Mouse (Mus musculus) layer of hippocampus, postnatal 36 days (tissue): ENCODE results near the gene Duox1. TPM values are rescaled to one million over a fixed set of nuclear protein-coding genes. Genes with fewer than 3 reads are reported as not detected.

Experiments used
- DNase-seq, 2 experiments: peaks; one replicate each; pipeline ENCODE4 v3.0.0; 2022
- total RNA-seq, 2 experiments: library from RNA; stranded (reverse); gene quantifications; 2 replicates each; pipeline ENCODE4 v1.2.3; 2021

The Duox1 gene
- total RNA-seq, result not detected

DNA sequence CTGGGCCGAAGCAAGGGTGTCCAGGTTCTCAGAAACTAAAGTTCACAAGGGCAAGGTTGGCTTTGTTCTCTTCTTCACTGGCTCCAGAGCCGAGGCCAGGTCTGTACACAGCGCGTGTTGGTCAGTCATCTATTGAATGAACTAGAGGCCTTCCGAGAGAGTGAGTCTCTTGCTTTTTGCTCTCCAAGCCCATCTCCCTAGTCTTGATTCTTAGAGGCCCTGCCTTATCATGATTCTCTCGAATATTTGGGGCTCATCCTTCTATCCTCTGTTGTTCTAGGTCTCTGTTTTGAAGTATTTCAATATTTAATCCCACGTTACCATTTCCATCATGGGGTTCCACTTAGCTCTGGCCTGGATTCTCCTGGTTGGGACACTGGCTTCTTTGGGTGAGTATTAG is at the start of gene Duox1:
Duox1 (plus strand) TSS at position 301 of the 400 bp plus-strand sequence.
- DNase-seq, result no peak

DNA sequence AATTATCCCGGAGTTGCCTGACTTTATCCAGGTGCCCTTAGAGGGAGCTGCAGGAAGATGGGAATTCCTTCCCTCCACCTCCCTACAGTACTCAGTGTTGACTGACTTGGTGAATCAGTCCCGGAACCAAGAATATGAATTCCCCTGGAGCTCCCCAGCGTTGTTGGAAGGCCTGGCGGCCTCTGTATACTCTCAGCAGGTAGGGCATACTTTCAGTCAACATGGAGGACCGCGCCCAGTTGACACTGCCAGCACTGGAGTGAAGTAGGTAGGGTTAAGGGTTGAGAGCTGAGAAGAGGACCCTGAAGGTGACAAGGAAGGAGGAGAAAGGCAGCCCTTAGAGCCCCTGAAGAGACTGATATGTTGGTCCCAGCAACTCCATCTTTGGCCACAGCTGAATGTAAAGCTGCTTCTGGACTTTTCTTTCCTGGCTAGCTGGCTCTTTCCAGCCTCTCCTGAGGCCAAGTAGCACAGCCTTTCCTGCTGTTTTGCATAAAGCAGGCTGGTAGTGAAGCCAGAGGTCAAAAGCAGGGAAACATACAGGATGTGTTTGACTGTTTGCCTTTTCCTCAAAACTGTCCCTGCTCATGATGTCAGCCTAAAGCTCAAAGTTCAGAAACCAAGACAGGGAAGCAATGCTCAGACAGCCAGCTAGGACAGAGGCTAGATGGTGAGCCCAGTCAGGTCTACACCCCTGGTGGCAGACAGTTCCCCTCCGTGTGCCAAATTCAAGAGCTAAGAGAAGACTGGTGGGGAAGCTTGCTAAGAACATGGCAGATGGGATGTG is 48.9 kb upstream of the Duox1 start:
- DNase-seq, result no peak

DNA sequence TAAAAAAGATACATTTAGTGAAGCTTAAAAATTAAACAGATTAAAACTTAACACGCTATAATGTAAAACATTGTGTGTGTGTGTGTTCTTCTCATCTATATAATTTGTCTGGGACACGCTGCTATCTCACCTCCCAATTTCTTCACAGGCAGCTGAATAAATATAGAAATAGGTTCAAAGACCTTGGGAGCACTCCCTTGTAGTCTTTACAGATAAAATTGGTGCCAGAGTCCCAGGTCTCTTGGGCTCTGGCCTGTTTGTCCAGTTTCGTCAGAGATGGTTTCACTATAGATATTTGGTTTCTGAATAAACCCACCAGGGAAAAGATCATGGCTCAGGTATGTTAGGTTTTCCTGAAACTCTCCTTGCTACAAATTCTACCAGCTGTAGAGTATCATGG is 36.7 kb upstream of the Duox1 start:
- no peak for DNase-seq

DNA sequence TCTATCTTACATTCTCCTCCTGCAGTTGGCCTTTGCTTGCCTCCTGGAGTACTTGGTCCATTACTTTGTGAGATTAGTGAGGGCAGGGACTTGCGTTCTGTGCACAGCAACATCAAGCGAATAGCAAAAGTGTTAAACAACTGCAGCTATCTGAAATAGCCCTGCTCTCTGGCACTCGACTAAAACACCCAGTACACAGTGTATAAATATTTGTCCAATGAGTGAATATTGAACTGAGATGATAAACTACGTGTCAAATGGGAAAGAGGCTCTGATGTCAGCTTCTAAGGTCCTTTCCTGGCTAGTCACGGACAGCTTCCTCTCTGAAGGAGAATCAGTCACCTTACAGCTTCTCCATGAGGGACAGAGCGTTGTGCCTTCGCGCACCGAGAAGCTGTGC is 31.4 kb upstream of the Duox1 start:
- DNase-seq, result no peak

DNA sequence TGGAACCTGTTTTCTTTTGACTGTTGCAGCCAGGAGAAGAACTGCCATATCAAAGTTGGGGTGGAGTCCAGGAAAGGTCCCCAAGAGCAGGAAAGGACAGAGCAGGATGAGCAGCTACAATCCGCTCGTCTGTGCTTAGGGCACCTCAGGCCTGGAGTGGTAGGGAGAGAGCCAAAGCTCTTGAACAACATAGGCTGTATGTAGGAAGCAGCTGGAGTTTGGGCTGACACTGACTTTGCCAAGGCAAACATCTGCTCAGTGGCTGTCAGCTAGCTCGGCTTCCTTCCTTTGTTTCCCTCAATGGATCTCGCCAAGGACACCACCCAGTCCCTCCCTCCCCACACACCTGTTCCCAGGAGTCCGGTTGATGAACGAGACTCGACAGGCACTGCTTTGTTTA is 29.3 kb upstream of the Duox1 start:
- DNase-seq, result no peak

DNA sequence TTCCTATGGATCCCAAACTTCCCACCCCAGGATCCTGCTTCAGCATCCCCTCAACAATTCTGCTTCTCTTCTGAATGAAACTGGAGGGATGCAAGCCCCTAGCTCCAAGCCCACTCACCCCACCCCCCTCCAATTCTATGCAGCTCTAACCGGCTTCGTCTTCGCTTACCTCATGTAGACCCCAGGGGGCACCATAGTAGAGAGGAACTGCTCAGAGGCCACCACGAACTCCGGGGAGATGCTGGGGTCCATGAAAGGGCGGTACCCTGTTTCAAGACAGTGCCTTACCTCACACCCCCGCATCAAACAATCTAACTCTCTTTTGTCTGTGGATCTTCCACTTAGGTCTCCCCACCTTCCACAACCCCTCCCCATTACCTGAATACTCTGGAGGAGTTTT is 20.6 kb upstream of the Duox1 start:
- no peak for DNase-seq

DNA sequence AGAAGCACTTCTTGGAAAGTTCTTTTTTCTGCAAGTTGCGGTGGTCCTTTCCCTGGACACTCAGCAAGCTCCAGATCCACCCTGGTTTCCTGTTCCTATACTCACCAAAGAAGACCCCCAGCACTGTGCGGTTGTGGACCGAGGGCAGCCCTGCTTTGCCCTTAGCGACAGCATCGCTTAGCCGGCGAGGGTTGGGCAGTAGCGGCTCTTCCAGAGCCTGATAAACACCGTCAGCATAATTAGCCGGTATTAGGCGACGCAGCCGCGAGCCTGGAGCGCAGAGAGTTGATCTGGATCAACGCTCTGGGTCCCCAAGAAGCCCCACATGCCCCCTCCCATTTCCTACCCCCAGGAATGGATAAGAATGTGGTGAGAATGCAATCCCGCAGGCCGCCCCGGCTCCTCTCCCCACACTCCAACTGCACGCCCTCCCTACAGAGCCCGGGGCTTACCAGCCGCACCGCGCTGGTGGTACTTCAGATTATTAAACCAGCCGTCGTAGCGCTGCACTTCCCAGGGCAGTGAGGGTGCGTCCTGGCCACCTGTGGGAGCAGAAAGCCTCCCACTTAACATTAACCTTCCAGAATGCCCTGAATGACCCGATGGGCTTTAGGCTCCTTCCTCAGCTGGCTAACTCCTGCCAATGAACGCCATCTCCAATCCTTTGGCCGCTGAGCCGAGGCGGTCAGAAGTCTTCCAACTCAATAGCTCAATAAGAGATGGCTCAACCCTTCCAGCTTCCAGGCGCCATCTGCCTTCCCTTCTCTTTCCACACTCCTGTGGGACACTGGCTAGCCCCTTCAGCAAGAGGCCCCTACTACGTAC is 18.0 kb upstream of the Duox1 start:
- no peak for DNase-seq

DNA sequence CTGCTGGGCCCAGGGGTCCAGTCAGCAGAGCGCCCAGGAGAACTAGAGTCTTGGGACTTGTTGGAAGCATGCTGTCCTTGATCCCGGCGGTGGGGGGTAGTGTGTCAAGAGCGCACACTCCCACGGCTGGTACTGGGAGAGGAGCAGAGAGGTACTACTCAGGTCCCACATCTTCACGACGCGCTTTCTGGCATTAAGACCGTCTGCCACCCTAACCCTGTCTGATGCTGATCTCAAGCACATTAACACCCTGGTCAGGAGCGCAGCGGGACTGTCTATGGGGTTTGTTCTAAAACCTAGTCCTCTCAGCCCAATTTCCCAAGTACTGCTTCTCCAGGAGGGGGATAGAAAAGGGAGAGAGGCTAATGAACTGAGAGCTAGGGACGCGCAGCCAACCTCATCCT is 17.4 kb upstream of the Duox1 start, which contains the start of gene Duox2:
Duox2 (minus strand) TSS at position 354 of the 404 bp plus-strand sequence.
- no peak for DNase-seq

DNA sequence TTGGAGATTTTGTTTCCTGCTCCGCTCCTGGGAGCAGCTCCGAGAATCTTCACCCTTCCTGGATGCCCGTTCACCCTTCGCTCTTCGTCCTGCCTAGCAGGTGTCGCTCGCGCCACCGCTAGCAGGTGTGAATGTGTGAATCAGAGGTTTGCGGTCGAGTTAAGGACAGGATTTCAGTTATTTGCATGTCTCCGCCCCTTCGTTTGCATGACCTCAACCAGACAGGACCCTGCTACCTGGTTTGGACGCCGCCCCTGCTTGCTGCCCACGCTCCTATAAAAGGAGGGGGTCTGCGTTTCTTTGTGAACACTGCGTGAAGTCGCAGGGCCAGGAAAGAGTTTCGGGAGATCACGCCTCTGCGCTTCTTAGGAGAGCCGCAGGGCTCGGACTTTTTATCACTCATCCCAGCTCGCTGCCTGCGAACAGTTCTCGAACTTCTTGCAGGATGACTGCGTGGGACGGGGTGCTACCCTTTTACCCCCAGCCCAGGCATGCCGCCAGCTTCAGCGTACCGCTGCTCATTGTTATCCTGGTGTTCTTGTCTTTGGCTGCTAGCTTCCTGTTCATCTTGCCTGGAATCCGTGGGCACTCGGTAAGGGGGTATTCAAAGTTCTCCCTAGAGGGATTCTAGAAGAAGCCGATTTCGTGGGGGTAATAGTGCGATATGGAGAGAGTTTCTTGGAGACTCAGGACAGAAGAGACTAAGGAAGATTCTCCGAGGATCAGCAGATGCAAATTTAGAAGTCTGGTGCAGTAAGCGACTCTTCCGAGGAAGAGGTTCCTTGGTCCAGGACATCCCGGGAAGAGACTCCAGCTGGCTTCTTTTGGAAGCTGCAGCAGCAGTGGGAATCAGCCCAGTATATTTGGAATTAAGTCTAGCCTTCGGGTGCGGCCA is 16.6 kb upstream of the Duox1 start, which contains the start of gene Duoxa2:
Duoxa2 (plus strand) TSS at position 305 of the 895 bp plus-strand sequence.
- no peak for DNase-seq

DNA sequence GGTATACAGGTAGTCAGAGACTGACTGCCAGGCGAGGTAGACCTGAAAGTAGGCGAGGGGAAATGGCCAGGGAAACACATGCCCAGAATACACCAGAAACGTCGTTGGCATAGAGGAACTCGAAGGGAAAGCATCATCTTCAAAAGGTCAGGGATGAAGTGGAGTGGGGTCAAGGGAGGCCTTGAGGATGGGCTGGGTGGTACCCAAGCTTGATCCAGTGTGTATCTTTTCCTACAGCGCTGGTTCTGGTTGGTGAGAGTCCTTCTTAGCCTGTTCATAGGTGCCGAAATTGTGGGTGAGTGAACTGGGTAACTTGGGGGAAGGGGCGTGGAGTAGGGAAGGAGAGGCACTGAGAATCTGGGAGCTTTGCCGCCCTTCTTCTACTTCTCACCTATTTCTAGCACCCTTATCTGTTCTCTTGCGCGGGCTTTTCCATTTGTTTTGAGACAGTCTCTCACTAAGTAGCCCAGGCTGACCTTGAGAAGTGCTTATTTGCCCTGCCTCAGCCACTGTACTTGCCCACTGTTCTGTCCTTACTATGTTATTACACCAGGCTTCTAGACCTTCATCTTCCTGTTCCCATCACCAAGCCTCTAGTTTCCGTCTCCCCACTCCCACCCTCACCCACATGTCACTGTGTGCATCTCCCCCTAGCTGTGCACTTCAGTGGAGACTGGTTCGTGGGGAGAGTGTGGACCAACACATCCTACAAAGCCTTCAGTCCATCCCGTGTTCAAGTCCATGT is 15.4 kb upstream of the Duox1 start:
- no peak for DNase-seq

DNA sequence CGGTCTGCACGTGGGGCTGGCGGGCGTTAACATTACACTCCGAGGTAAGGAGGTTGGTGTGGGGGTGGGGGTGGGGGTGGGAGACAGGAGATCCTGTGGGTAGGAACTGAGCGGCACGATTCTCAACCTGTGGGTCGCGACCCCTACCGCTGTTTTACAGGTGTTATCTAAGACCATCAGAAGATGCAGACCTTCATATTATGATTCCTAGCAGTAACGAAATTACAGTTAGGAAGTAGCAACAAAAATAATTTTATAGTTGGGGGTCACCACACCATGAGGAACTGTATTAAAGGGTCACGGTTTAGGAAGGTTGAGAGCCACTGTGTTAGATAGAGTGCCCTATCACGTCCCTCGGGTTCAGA is 14.8 kb upstream of the Duox1 start:
- DNase-seq, result no peak

DNA sequence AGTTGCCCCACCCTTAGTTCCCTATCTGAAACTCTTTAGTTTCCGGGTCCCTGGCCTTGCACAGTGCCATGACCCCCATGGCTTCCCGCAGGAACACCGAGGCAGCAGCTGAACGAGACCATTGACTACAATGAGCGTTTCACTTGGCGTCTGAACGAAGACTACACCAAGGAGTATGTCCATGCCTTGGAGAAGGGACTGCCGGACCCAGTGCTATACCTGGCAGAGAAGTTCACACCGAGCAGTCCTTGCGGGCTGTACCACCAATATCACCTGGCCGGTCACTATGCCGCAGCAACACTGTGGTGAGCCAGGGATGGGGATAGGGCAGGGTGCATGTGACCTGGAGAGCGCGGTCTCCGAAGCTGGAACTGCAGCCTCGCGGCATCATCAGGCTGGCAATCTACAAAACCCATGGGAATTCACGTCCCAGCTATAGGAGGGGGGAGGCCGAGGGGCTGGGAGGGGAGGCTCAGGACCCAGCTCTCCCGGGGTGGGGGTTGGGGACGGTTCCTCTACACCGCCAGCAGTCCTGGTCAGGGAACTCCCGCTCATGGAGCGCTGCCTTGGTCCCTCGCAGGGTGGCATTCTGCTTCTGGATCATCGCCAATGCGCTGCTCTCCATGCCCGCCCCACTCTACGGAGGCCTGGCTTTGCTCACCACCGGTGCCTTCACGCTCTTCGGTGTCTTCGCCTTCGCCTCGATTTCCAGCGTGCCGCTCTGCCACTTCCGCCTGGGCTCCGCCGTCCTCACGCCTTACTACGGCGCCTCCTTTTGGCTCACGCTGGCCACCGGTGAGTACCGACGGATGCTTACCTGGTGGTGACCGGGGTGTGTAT is 14.2 kb upstream of the Duox1 start:
- no peak for DNase-seq

DNA sequence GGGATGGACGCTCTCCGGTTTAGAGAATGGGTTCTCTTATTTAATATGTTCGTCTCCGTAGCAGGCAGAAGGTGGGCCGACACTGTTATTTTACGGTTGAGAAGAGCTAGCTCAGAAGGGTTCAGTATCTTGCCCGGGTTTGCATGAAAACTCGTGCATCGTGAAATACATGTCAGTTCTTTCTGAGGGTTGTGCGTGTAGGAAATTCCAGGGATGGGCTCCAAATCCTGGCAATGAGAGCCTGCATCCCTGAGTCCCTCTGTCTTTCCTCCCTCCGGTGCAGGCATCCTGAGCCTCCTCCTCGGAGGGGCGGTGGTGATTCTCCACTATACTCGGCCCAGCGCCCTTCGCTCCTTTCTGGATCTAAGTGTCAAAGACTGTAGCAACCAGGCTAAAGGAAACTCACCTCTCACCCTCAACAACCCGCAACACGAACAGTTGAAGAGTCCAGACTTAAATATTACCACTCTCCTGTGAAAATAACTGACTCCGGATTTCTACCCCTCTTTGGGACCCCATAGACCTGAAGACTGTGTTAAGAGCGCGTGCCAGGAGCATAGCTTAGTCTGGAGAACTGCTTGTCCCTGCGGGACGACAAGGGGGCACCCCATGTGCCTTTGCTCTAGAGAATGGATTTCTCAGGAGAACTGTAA is 13.4 kb upstream of the Duox1 start:
- DNase-seq, result no peak

DNA sequence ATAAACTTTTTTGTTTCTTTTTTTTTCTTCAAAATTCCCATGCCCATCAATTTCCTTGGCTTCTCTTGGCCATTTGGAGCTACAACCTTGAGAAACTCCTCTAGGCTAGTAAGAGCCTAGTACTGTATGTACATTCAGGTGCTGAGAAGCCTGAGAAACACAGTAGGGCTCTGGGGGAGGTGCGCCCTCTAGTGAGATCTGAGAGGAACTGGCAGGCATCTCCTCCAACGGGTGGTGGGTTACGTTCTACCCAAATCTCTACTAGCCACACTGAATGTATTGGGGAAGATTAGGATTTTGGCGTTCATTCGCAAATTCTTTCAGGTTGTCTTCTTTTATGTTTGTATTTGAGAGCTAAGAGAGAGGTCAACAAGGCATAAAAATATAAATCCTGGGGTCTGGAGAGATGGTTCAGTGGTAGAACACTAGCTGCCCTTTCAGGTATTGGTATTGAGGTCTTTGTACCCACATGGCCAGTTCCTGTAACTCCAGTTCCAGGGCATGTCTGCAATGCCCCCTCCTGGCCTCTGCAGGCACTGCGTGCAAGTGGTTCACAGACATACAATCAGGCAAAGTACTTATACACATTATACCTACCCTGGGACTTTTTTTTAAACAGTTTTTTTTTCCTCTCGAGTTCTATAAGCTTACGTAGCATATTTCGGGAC is 12.8 kb upstream of the Duox1 start:
- DNase-seq, result no peak

DNA sequence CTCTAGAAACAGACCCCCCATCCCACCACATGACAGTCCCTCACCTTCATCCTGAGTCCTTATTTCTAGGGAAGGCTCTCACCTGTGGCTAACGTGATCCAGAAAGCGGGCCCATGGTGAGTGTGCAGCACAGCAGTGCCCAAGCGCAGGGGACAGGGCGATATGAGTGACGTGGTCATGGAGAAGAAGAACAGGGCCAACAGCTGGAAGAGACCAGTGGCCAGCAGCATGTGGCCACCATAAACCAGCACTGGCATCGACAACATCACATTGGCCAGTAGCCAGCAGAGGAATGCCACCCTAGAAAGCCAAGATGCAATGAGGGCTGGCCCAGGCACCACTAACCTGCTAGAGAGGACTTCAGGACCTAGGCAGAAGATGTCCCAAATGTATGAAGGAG is 10.9 kb upstream of the Duox1 start:
- DNase-seq, result no peak

DNA sequence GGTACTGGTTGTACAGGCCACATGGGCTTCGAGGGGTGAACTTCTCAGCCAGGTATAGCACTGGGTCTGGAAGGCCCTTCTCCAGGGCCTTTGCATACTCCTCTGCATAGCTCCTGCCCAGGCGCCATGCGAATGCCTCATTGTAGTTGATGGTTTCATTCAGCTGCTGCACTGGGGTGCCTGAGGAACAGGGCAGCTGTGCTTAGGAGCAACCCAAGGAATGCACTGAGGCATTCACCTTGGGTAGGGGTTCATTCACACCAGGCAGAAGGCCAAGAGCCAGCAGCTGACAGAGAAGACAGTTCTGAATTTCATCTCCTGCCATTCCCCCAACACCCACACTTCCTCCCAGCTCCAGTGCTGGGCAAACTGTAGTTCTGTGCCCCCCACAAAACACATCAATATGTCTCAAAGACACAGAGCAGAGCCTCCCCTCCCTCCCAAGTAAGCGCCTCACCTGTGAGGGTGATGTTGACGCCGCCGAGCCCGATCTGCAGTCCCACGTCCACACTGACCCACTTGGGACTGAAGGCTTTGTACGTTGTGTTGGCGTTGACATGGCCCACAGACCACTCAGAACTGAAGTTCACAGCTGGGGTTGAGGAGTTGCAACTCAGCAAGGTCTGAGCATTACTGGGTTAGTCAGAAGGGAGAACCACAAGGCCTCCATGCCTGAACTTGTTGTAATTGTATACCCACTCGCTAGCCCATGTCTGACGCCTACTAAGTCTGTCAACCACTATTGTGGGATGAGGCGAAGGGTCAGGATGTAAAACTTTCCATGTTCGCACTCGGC is 10.2 kb upstream of the Duox1 start:
- DNase-seq, result no peak

DNA sequence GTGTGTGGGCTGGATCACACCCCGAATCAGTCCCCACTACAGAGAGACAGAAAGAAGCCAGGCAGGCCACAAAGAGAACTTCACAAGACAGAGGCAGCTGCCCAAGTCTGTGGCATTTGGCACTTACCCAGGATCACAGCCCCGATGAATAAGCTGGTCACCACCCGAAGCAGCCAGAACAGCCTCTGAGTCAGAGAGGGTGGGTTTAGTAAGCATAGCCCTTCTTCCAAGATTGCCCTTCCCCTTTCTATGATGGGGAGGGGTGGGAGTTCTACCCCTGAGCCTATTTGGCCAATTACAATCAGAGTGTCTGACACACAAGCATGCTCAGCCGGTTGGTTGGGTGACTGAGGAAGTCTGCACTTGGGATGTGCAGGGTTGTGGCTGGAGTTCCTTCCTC is 9.3 kb upstream of the Duox1 start:
- DNase-seq, result no peak

DNA sequence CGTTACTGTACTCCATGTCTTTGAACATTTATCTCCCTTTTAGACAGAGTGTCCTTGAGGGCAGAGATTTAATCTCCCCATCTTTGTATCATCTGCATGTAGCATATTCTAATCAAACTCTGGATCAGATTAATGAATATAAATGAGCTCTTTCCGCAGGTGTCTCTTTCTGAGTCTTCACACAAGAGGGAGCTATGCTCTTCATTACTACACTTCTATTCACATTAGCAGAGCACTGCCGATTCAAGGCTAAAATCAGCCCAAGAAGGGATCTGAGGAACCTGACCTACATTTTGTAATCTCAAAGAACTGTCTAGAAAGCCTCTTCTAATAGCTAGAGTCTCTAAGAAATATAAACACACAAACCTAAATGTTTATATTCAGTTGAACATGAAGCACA is 5.8 kb upstream of the Duox1 start:
- DNase-seq, result no peak

DNA sequence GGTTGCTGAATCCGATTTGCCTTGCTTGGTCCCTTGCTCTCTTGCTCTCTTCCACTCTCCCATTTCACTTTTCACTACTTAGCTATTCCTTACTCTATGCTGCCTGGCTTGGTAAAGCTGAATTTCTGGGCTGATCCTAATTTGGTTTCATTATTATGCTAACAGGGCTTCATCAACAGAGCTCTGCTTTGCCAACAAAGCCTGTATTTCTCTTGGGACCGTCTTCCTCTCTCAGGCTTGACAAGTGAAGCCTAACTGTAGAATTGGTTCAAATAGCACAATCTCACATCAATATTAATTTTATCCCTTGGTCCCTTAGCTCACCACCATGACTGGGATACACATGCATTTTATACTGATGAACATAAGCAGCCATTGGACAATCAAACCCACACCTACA is 3.9 kb upstream of the Duox1 start:
- no peak for DNase-seq
